Mouse (Mus musculus): ENCODE data around the gene 4921536K21Rik.

4921536K21Rik gene

GRCm38 (mm10) chr11:3855846-3856245 lies 39.1 kb downstream of the 4921536K21Rik start:
- no peak for DNase-seq (ENCODE audit: low read depth, low spot score)

GRCm38 (mm10) chr11:3854156-3854555 lies 40.7 kb downstream of the 4921536K21Rik start:
- no peak for DNase-seq (ENCODE audit: low read depth, low spot score)

- DNase-seq (ENCODE audit: low read depth, low spot score): no peak
Observed at GRCm38 (mm10) chr11:3853481-3854034, 41.3 kb downstream of the 4921536K21Rik start.

GRCm38 (mm10) chr11:3853031-3853430 lies 41.9 kb downstream of the 4921536K21Rik start:
- no peak for DNase-seq (ENCODE audit: low read depth, low spot score)

GRCm38 (mm10) chr11:3851872-3852271 lies 43.0 kb downstream of the 4921536K21Rik start:
- DNase-seq (ENCODE audit: low read depth, low spot score): no peak

GRCm38 (mm10) chr11:3850746-3851277 lies 44.1 kb downstream of the 4921536K21Rik start:
- no peak for DNase-seq (ENCODE audit: low read depth, low spot score)

- DNase-seq (ENCODE audit: low read depth, low spot score): no peak
Observed at GRCm38 (mm10) chr11:3850315-3850614, 44.6 kb downstream of the 4921536K21Rik start.

GRCm38 (mm10) chr11:3849469-3850314 lies 45.2 kb downstream of the 4921536K21Rik start:
- no peak for DNase-seq (ENCODE audit: low read depth, low spot score)

- DNase-seq (ENCODE audit: low read depth, low spot score): no peak
Observed at GRCm38 (mm10) chr11:3846351-3846750, 48.5 kb downstream of the 4921536K21Rik start.

GRCm38 (mm10) chr11:3843943-3844734 lies 50.8 kb downstream of the 4921536K21Rik start:
- no peak for DNase-seq (ENCODE audit: low read depth, low spot score)
